Mouse (Mus musculus) myocyte (in vitro differentiated cells): Measurements from ENCODE around the gene Cldn10.

Source experiments
- MAX ChIP-seq: IDR thresholded peaks from one replicate; pipeline ENCODE4 v1.6.1; 2011; ENCODE audit warnings: low read depth, mild to moderate bottlenecking, control low read depth
- MYOD1 ChIP-seq, 3 experiments: IDR thresholded peaks; one replicate each; pipeline ENCODE4 v1.6.1; 2011; ENCODE audit warnings: control low read depth in 2 of 3, low read depth in 2 of 3, mild to moderate bottlenecking in 2 of 3, moderate library complexity in 1 of 3; ENCODE audit not compliant: insufficient read length in 2 of 3, control insufficient read depth in 1 of 3
- POLR2A ChIP-seq: IDR thresholded peaks from one replicate; pipeline ENCODE4 v1.6.1; 2011; ENCODE audit warnings: low read depth, mild to moderate bottlenecking, control low read depth, moderate library complexity; ENCODE audit not compliant: insufficient read length
- TCF12 ChIP-seq: IDR thresholded peaks from one replicate; pipeline ENCODE4 v1.6.1; 2011; ENCODE audit warnings: mild to moderate bottlenecking, control low read depth; ENCODE audit not compliant: poor library complexity, insufficient read depth, severe bottlenecking
- USF1 ChIP-seq: IDR thresholded peaks from one replicate; pipeline ENCODE4 v1.6.1; 2011; ENCODE audit warnings: low read depth, mild to moderate bottlenecking, control low read depth, moderate library complexity

DNA sequence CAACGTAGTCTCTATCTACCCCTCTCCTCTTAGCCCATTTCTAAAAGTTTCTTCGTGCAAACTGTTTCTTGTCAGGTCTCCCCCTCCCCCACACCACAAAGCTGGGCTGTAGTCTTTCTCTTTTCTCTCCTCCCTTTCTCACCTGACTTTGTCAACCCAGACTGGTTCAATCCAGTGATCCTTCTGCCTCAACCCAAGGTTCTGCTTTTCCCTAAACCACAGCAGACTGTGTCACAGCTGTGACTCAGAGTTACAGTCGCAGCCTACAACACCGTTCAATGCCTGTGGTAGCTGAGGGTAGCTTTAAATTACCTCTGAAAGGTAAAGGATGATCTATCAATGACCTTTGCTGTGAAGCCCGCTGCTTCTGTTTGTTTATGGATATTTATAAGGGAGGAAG, 21.3 kb upstream of the Cldn10 start:
- TF ChIP-seq USF1 (no peak), POLR2A (no peak), MYOD1 (IDR thresholded peaks at IDR 0.05; ENCODE audit: control insufficient read depth in 1 of 3, insufficient read length in 2 of 3, low read depth in 2 of 3) (no peak), MAX (no peak), TCF12 (no peak)
